Mouse (Mus musculus) spleen, adult 12 weeks (tissue): ENCODE results near the gene Irgc1.

Experiments used
- DNase-seq: peaks from one replicate; pipeline ENCODE4 v3.0.0; 2022; ENCODE audit warnings: low spot score

Gene Irgc1

DNA sequence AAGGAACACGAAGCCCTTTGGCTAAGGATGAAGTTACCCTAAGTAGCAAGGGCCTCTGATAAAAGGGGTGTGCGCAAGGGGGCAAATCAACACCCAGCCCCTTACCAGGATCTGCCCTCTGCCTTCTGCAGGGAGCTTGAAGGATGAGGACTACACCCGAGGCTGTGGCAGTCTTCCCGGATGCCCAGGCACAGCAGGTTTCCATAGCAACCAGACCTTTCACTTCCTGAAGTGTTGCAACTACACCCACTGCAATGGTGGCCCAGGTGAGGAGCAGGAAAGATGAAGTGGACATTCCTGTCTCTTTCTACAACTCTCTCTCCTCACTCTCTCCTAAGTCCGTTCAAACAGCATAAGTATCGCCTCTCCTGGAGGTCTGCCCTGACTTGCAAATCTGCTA, 20.3 kb upstream of the Irgc1 start:
- DNase-seq = no peak

- DNase-seq = no peak
Measured at GRCm38 (mm10) chr7:24470356-24470755, 18.3 kb upstream of the Irgc1 start.

GRCm38 (mm10) chr7:24469126-24469525, 17.0 kb upstream of the Irgc1 start:
- DNase-seq = no peak

DNA sequence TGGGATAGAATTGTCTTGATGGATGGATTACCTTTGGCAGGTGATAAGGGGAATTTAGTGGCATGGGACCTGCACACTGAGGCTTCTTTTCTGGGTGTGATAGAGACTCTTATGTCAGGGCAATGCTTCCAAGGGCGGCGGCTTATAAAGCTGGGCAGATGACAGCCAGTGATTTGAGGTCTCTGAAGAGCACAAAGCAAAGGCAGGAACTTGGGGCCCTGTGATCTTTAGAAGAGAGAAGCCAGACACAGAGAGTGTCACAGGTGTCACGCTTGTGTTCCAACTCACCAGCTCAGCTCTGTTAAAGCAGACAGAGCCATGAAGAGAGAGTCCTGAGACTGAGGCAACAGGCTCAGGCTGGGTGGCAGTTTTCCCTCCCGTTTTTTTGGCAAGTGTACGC, 15.8 kb upstream of the Irgc1 start:
- no peak for DNase-seq

DNA sequence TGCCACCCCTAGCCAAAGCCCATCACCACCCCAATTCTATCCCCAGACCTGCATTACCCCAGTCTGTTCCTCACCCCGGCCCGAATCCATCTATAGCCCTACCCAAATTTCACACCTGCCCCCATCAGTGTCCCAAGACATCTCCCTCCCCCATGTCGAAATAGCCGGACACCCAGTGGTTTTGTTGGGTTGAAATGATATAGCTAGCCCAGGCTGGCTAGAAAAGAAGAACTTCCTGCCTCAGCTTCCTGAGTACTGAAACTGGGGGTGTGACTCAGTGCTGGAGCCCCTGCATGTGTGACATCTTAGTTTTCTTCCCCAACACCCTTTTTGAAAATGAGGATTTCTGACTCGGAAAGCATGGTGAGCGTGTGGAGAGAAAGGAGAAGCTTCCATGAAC, 14.7 kb upstream of the Irgc1 start:
- no peak for DNase-seq

- no peak for DNase-seq
Measured at GRCm38 (mm10) chr7:24462388-24463319, 10.6 kb upstream of the Irgc1 start, which contains the start of gene Plaur. Plaur (plus strand) TSS chr7:24462484.

DNA sequence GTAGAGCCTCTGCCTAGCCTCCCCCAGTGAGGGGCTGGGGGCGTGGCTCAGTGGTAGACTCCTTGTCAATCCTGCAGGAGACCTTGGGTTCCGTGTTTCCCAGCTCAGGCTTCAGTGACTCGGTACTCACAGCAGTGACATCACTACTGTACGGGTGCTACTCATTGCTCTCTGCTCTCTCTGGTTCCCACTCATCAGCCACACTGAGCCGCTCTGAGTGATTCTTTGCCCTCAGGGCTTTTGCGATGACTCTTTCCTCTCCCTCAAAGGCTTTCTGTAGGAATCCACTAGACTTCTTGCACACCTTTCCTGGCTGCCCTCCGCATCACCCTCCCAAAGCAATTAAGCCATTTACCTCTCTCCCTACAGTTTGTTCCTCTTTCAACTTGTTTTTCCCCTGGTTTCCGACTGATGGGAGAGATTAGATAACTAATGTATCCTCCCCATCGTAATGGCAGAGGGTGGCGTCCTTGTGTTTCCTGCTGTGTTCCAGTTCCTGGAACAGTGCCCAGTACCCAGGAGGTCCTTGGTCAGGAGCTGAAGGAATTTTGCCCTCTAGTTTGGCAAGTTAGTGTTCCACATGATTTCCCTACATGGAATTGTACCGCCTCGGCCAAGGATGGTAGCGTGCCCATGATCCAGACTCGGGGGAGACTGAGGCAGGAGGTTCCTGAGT, 9.4 kb upstream of the Irgc1 start:
- no peak for DNase-seq

DNA sequence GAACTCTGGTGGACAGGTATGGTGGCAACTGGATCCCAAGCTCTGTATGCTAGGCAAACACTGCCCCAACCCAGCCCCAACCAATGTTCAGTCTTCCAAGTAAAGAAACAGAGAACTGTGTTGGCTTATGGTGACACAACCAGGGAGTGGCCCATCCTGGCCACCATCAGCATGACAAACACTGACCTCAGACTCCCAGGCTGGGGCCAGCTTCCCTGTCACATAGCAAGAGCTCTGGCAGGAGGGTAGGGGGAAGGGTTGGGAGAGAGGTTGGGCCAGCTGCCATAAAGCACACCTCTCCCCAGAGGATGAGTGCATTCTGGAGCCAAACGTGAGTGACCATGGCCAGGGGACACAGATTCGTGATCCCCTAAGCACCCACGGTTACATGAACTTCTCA, 7.7 kb upstream of the Irgc1 start:
- DNase-seq = no peak

- no peak for DNase-seq
Measured at GRCm38 (mm10) chr7:24459440-24459839, 7.3 kb upstream of the Irgc1 start.

- DNase-seq = peak; percentile 32
Measured at GRCm38 (mm10) chr7:24457726-24458370, 5.8 kb upstream of the Irgc1 start.

GRCm38 (mm10) chr7:24455726-24456125, 3.6 kb upstream of the Irgc1 start:
- DNase-seq = no peak

DNA sequence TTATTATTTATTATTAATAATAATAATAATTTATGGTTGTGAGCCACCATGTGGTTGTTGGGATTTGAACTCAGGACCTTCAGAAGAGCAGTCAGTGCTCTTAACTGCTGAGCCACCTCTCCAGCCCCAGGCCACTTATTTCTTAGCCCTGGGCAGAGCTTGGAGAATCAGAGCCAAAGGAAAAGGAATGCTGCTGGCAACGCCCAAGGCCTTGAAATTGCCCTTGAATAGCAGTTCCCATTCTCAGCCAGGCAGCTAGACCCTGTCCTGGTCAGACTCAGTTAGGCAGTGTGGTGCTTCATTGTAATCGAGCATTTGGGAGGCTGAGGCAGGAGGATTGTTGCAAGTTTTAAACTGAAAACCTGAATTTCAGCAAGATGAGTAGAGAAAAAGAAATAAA, 2.1 kb upstream of the Irgc1 start:
- DNase-seq = no peak

- peak; percentile 25 for DNase-seq
Measured at GRCm38 (mm10) chr7:24450585-24451017, 1.5 kb downstream of the Irgc1 start.

GRCm38 (mm10) chr7:24448782-24449517, 3.1 kb downstream of the Irgc1 start:
- no peak for DNase-seq

DNA sequence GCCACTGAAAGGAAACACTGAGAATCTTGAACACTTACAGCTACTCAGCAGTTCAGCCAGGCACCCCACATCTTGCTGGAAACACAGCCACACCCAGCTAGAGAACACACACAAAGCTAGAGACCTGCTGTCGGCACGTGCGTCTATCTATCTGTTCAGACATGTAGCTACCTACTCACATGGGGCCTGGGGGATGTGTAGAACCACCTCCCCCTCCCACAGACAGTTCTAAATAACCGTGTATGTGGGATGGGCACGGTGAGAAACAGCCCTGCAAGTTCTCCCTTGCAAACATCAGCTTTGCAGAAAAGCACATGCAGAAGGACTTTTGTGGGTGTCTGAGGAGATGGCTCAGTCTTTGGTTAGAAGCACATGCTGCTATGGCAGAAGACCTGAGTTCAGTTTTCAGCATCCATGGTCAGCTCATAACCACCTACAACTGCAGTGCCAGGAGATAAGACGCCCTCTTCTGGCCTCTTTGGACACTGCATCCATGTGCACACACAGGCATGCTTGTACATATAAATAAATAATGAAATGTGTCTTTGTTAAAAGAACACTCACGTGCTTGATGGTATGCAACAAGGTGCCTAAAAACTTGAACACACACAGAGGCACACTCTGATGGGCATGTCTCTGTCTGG, 5.3 kb downstream of the Irgc1 start:
- DNase-seq = no peak

DNA sequence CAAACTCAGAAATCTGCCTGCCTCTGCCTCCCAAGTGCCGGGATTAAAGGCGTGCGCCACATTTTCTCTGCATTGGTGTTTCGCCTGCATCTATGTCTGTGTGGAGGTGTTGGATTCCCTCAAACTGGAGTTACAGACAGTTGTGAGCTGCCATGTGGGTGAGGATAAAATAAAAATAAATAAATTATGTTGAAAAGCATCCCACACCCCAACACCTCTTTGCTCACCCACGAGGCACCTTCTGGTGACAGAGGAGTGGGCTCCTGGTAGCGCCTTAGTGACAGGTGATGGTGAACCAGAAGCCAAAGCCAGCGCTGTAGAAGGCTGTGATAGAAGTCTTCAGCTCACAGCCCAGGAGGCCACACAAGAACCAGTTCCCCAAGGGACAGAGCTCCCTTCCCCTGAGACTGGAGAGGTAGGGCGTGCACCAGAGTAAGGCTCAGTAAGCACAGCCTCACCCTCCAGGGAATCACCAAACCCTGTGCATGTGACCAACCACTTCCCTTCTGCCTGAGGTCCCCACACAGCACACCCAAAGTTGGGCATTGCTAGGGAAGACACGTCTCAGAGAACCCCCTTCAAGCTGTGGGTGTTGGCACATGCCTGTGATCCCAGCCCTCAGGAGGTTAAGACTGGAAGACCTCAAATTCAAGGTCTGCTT, 6.7 kb downstream of the Irgc1 start:
- DNase-seq = peak; percentile 63

DNA sequence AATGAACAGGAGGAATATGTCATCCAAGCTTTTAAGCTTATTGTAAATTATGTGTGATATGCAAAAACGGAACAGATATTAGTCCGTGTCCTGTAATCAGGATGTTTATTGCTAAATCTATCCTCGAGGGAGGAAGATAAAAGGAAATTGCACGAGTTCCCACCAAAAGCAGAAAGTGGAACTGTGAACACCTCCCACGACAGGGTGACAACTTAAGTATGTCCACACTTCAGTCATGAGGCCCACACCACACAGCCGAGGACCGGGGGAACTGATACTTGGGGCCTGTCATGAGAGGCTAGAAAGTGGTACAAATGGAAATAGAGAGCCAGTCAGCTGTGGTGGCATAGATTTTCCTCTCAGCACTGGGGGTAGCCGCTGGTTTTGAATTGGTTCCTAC, 9.8 kb downstream of the Irgc1 start:
- peak; percentile 20 for DNase-seq

DNA sequence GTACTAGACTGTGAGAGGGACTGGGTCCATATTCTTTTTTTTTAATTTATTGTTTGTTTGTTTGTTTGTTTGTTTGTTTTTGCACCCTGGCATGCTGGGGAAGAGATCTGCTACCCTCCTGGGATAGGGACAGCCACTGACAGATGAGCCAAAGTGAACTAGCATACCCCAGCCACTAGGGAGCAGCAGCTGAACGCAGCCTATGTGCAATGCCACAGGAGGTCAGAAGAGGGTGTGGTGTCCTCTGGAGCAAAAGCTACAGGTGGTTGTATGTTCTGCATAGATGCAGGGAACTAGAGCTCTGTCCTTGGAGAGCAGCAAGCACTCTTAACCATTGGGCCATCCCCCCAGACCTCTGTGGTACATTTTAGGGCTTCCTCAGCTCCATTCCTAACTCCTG, 10.3 kb downstream of the Irgc1 start:
- peak; percentile 61 for DNase-seq

DNA sequence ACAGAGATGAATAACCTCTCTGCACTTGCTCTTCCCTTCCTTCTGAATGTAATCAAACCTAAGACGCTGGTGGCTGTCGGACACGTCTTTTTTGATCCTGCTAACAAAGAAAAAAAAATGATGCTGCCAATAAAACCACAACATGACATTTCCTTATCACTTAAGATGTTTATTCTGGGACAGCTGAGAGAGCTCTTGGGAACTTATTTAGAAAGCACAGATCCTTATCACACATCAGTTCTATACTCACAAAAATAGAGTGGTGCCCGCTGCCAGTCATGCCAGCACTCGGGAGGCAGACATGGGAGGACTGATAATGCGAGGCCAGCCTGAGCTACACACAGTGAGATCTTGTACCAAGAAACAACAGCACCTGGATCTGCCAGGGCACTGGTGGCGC, 12.2 kb downstream of the Irgc1 start:
- no peak for DNase-seq

DNA sequence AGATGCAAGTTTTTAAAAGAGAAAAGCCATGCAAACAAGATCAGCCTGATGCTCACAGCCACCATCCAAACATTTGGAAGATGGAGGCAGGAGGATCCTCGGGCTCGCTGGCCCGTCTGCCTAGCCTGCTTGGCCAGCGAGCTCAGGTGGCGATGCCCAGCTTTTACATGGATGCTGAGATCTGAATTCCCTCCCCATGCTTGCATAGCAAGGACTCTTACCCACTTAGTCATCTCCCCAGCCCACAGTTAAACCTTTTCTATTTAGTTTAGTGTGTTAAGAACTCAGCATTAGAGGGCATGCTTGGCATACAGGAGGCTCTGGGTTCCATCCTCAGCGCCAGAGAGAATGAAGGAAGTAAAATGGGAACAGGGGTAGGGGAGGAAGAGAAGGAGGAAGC, 12.9 kb downstream of the Irgc1 start:
- DNase-seq = no peak

DNA sequence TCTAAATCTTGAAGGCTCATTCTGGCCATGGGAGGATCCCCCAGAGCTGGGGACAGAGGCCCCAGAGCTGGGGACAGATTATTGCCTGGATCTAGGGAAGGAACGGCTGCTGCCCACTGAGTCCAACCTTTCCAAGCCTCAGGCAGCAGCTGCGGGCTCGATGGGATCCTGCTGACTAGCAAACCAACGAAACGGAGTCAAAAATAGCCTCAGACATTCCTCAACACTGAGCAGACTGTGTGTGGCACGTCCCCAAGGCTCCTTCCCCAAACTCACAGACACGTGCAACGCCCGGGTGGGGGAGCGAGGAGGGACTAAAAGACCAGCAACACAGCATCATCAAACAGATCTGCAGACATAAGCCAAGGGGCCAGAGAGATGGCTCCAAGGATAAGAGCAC, 14.1 kb downstream of the Irgc1 start:
- no peak for DNase-seq
